Mouse (Mus musculus) bone marrow macrophage, adult 2 months (primary cell): ENCODE data around the gene Fgfr2.

Source experiments
- CTCF ChIP-seq: IDR thresholded peaks from 2 replicates; pipeline ENCODE4 v1.5.1; 2012; ENCODE audit warnings: low read depth, mild to moderate bottlenecking, low read length, moderate library complexity
- POLR2A ChIP-seq: IDR thresholded peaks from 2 replicates; pipeline ENCODE4 v1.6.1; 2012; ENCODE audit warnings: mild to moderate bottlenecking, low read depth, low read length, borderline replicate concordance

GRCm38 (mm10) chr7:130649257-130649656, 2473.9 kb downstream of the Fgfr2 start:
- TF ChIP-seq POLR2A (no peak), CTCF (no peak)
